8 mouse cellular contexts compared by ENCODE assay signal in genomic region chr19:43879401-43880212, GRCm38 (mm10).
DNase-seq lines count a peak whose midpoint lies in the region; ATAC-seq lines count a peak whose summit lies in the region.

No protein-coding gene starts in this region.

- peak overlapping the region; percentile 71 for H3K4me3 ChIP-seq in hindbrain, embryonic 12.5 days

- H3K27ac ChIP-seq in hindbrain, embryonic 12.5 days: peak overlapping the region; percentile 91

- ATAC-seq in hindbrain, embryonic 12.5 days (ENCODE audit: low FRiP score): peak; percentile 89
- no peak for ATAC-seq in monocyte, adult 5-6 weeks (replicated peaks; ENCODE audit: insufficient number of reproducible peaks, low FRiP score, low TSS enrichment, poor library complexity, severe bottlenecking)

- H3K4me1 ChIP-seq in hindbrain, embryonic 12.5 days: peaks cover 39% of the 10 kb centered on the region

- peaks cover 5% of the 10 kb centered on the region; the same call in 1 of the 2 replicates for H3K36me3 ChIP-seq in hindbrain, embryonic 12.5 days

- H3K27me3 ChIP-seq in hindbrain, embryonic 12.5 days: no peaks in the 10 kb centered on the region

- 2% methylated on average over 37 of the region's 41 CpGs for WGBS in hindbrain, embryonic 12.5 days

- DNase-seq in adipocyte (ENCODE audit: low spot score): peak; percentile 79
- DNase-seq in cerebellum, postnatal 10 days: peak; percentile 91 to 93
- DNase-seq in frontal cortex, postnatal 25 days (ENCODE audit: low spot score in 2 of 2): peak; percentile 21 to 31
- DNase-seq in left cerebral cortex, adult 8-10 months (ENCODE audit: low spot score in 2 of 2): peak; percentile 23 to 39
- peak; percentile 86 to 92 for DNase-seq in lung, postnatal 4 days
- DNase-seq in right cerebral cortex, postnatal 14 days: peak; percentile 76

- no peaks in the 10 kb centered on the region for H3K9me3 ChIP-seq in hindbrain, embryonic 12.5 days (replicated peaks)

- H3K4me2 ChIP-seq in hindbrain, embryonic 12.5 days (replicated peaks): peak overlapping the region; percentile 77

- H3K9ac ChIP-seq in hindbrain, embryonic 12.5 days: peak overlapping the region; percentile 77

Comparison
In these comparisons a context has a peak if more than half of its experiments do, and no peak if none do; other contexts are left out.
1. DNase-seq: peak in every context shown above with its lines; median percentile 92 in cerebellum, postnatal 10 days; 89 in lung, postnatal 4 days; 79 in adipocyte; 76 in right cerebral cortex, postnatal 14 days; 31 in left cerebral cortex, adult 8-10 months; 26 in frontal cortex, postnatal 25 days.